Mouse (Mus musculus): ENCODE results near the gene Atp6v0d1. TPM values are rescaled to one million over a fixed set of nuclear protein-coding genes. Genes with fewer than 3 reads are reported as not detected.

Gene Atp6v0d1
- total and polyA plus RNA-seq, 3 experiments: 51.1 to 83.8 TPM; not detected in 1

DNA sequence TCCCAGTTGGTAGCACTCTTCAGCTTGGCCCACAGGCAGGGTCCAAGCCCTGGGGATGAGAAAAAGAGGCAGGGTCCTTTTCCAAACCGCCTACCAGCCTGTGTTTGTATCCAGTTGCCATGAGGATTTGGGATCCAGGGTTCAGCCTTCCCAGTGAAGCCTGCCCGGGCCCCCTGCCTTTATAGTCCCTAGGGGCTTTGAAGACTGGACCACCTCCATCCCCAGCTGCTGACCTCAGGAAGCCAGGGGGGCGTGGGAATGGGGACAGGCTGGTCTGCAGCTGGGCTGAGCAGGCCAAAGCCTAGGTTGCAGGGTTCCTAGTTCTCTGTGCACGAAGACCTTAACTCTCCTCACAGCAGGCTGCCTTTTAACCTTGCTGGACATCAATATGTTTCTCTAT lies 90.6 kb downstream of the Atp6v0d1 start:
- Histone ChIP-seq H3K36me3 (ENCODE audit: control insufficient read depth in 1 of 2, insufficient read depth in 2 of 2, low read length in 2 of 2) (no peaks in the 10 kb centered on the region), H3K27me3 (ENCODE audit: control insufficient read depth in 1 of 2, insufficient read depth in 2 of 2, low read length in 2 of 2) (no peaks in the 10 kb centered on the region), H3K4me1 (ENCODE audit: control insufficient read depth in 1 of 2, insufficient read depth in 2 of 2, low read length in 2 of 2) (no peaks in the 10 kb centered on the region), H3K79me2 (ENCODE audit: control insufficient read depth, insufficient read depth, low read length, poor library complexity) (no peaks in the 10 kb centered on the region), H3K4me3 (ENCODE audit: control insufficient read depth in 1 of 2, insufficient read depth in 1 of 2, low read depth in 2 of 2, low read length in 2 of 2) (no peak overlapping the region), H3K27ac (ENCODE audit: control insufficient read depth, low read depth, low read length) (no peak overlapping the region), H3K9me3 (replicated peaks; ENCODE audit: insufficient read depth, low read length) (no peaks in the 10 kb centered on the region), H3K9ac (ENCODE audit: control insufficient read depth, low read depth, low read length, poor library complexity, severe bottlenecking) (no peak overlapping the region)
- TF ChIP-seq CHD2 (IDR thresholded peaks at IDR 0.05; ENCODE audit: low read length): no peak
- DNase-seq (ENCODE audit: low read depth, low spot score): no peak

DNA sequence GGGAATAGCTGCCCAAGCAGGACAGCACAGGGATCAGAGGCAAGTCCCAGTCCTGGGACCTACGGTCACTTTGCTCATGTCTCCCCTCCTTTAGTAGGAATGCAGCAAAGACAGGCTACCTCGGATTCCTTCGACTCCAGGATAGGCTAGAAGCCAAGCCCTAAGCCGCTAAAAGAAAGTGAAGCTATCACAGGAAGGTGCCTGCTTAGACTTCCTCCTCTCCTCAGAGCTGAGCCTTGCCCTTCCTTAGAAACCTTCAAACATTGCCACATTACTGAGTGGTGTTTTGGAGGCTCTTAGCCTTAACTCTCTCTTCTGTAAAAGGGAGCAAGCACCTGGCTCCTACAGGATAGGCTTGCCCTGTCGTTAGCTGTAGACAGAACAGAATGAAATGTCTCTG lies 91.2 kb downstream of the Atp6v0d1 start:
- H3K9ac ChIP-seq (ENCODE audit: control insufficient read depth, low read depth, low read length, poor library complexity, severe bottlenecking): no peak overlapping the region
- H3K27ac ChIP-seq (ENCODE audit: control insufficient read depth, low read depth, low read length): no peak overlapping the region
- H3K9me3 ChIP-seq (replicated peaks; ENCODE audit: insufficient read depth, low read length): no peaks in the 10 kb centered on the region
- H3K79me2 ChIP-seq (ENCODE audit: control insufficient read depth, insufficient read depth, low read length, poor library complexity): no peaks in the 10 kb centered on the region
- H3K27me3 ChIP-seq (ENCODE audit: control insufficient read depth in 1 of 2, insufficient read depth in 2 of 2, low read length in 2 of 2): no peaks in the 10 kb centered on the region
- H3K4me3 ChIP-seq (ENCODE audit: control insufficient read depth in 1 of 2, insufficient read depth in 1 of 2, low read depth in 2 of 2, low read length in 2 of 2): no peak overlapping the region
- no peak for TF ChIP-seq SMC3 (IDR thresholded peaks at IDR 0.05; ENCODE audit: low read depth, low read length)
- no peak for TF ChIP-seq BHLHE40 (IDR thresholded peaks at IDR 0.05; ENCODE audit: borderline replicate concordance, low read depth, low read length)
- TF ChIP-seq JUND (IDR thresholded peaks at IDR 0.05; ENCODE audit: low read depth, low read length): no peak
- no peak for TF ChIP-seq TAL1 (IDR thresholded peaks at IDR 0.05; ENCODE audit: low read length)
- TF ChIP-seq NRF1 (IDR thresholded peaks at IDR 0.05; ENCODE audit: insufficient read depth, low read depth, low read length, poor library complexity, severe bottlenecking): no peak
- no peak for TF ChIP-seq ZMIZ1 (IDR thresholded peaks at IDR 0.05; ENCODE audit: low read depth, low read length)
- TF ChIP-seq ETS1 (IDR thresholded peaks at IDR 0.05; ENCODE audit: low read depth, low read length): no peak
- no peak for TF ChIP-seq POLR2AphosphoS5 (IDR thresholded peaks at IDR 0.05; ENCODE audit: borderline replicate concordance, low read depth, low read length)
- no peak for TF ChIP-seq KAT2A (conservative IDR thresholded peaks at IDR 0.05; ENCODE audit: low read depth, low read length)
- no peak for TF ChIP-seq RCOR1 (IDR thresholded peaks at IDR 0.05; ENCODE audit: low read depth, low read length)
- H3K36me3 ChIP-seq (ENCODE audit: control insufficient read depth in 1 of 2, insufficient read depth in 2 of 2, low read length in 2 of 2): no peaks in the 10 kb centered on the region
- DNase-seq (ENCODE audit: low read depth, low spot score): no peak
- H3K4me1 ChIP-seq (ENCODE audit: control insufficient read depth in 1 of 2, insufficient read depth in 2 of 2, low read length in 2 of 2): peaks cover 0 to 2% of the 10 kb centered on the region in 2 experiments; a peak in 1 of 4 replicates

Other genes with a start within 250 kb of the Atp6v0d1 start
- gene Lrrc29, start 239.8 kb downstream of the Atp6v0d1 start, total RNA-seq (2012; rRNA removed): 2.6 and 3.2 TPM in 2 replicates
- gene Lrrc29, start 239.8 kb downstream of the Atp6v0d1 start, polyA plus RNA-seq (2012; ENCODE audit: insufficient read depth in 1 of 2, insufficient read length in 2 of 2, low read depth in 1 of 2, low replicate concordance in 2 of 2, missing spikeins in 1 of 2): 1 to 10 TPM in 1 of 2 experiments, not detected in 1; 6.1 TPM
- gene Tmem208, start 239.7 kb downstream of the Atp6v0d1 start, total RNA-seq (2012; rRNA removed): 123 and 149 TPM in 2 replicates
- gene Tmem208, start 239.7 kb downstream of the Atp6v0d1 start, polyA plus RNA-seq (2012; ENCODE audit: insufficient read depth in 1 of 2, insufficient read length in 2 of 2, low read depth in 1 of 2, low replicate concordance in 2 of 2, missing spikeins in 1 of 2): 10 to 100 TPM in 1 of 2 experiments, not detected in 1; 94.5 TPM
- gene Fhod1, start 218.1 kb downstream of the Atp6v0d1 start, total RNA-seq (2012; rRNA removed): 2.5 and 2.8 TPM in 2 replicates
- gene Fhod1, start 218.1 kb downstream of the Atp6v0d1 start, polyA plus RNA-seq (2012; ENCODE audit: insufficient read depth in 1 of 2, insufficient read length in 2 of 2, low read depth in 1 of 2, low replicate concordance in 2 of 2, missing spikeins in 1 of 2): 10 to 100 TPM in 1 of 2 experiments, not detected in 1; 10.9 TPM
- 0.12 and 0.20 TPM in 2 replicates for gene Slc9a5, start 217.2 kb downstream of the Atp6v0d1 start, total RNA-seq (2012; rRNA removed)
- gene Slc9a5, start 217.2 kb downstream of the Atp6v0d1 start, polyA plus RNA-seq (2012; ENCODE audit: insufficient read depth in 1 of 2, insufficient read length in 2 of 2, low read depth in 1 of 2, low replicate concordance in 2 of 2, missing spikeins in 1 of 2): 1 to 10 TPM in 1 of 2 experiments, not detected in 1; 1.9 TPM
- gene Plekhg4, start 192.8 kb downstream of the Atp6v0d1 start, total RNA-seq (2012; rRNA removed): not detected in 2 replicates
- gene Plekhg4, start 192.8 kb downstream of the Atp6v0d1 start, polyA plus RNA-seq (2012; ENCODE audit: insufficient read depth in 1 of 2, insufficient read length in 2 of 2, low read depth in 1 of 2, low replicate concordance in 2 of 2, missing spikeins in 1 of 2): under 1 TPM in 1 of 2 experiments, not detected in 1; 0.10 TPM
- gene Kctd19, start 152.5 kb downstream of the Atp6v0d1 start, total RNA-seq (2012; rRNA removed): not detected in 2 replicates
- not detected for gene Kctd19, start 152.5 kb downstream of the Atp6v0d1 start, polyA plus RNA-seq (2012; ENCODE audit: insufficient read depth in 1 of 2, insufficient read length in 2 of 2, low read depth in 1 of 2, low replicate concordance in 2 of 2, missing spikeins in 1 of 2)
- gene Lrrc36, start 152.5 kb downstream of the Atp6v0d1 start, total RNA-seq (2012; rRNA removed): not detected in 2 replicates
- under 1 TPM in 1 of 2 experiments, not detected in 1; 0.06 TPM for gene Lrrc36, start 152.5 kb downstream of the Atp6v0d1 start, polyA plus RNA-seq (2012; ENCODE audit: insufficient read depth in 1 of 2, insufficient read length in 2 of 2, low read depth in 1 of 2, low replicate concordance in 2 of 2, missing spikeins in 1 of 2)
- gene Tppp3, start 94.5 kb downstream of the Atp6v0d1 start, total RNA-seq (2012; rRNA removed): 0.42 and 0.81 TPM in 2 replicates
- gene Tppp3, start 94.5 kb downstream of the Atp6v0d1 start, polyA plus RNA-seq (2012; ENCODE audit: insufficient read depth in 1 of 2, insufficient read length in 2 of 2, low read depth in 1 of 2, low replicate concordance in 2 of 2, missing spikeins in 1 of 2): 1 to 10 TPM in 1 of 2 experiments, not detected in 1; 1.7 TPM
- gene Zdhhc1, start 69.1 kb downstream of the Atp6v0d1 start, total RNA-seq (2012; rRNA removed): 4.7 and 4.9 TPM in 2 replicates
- gene Zdhhc1, start 69.1 kb downstream of the Atp6v0d1 start, polyA plus RNA-seq (2012; ENCODE audit: insufficient read depth in 1 of 2, insufficient read length in 2 of 2, low read depth in 1 of 2, low replicate concordance in 2 of 2, missing spikeins in 1 of 2): 10 to 100 TPM in 1 of 2 experiments, not detected in 1; 11.5 TPM
- gene Hsd11b2, start 47.3 kb downstream of the Atp6v0d1 start, total RNA-seq (2012; rRNA removed): 0.27 TPM in 1 of 2 replicates, not detected in the other
- gene Hsd11b2, start 47.3 kb downstream of the Atp6v0d1 start, polyA plus RNA-seq (2012; ENCODE audit: insufficient read depth in 1 of 2, insufficient read length in 2 of 2, low read depth in 1 of 2, low replicate concordance in 2 of 2, missing spikeins in 1 of 2): 1 to 10 TPM in 1 of 2 experiments, not detected in 1; 2.1 TPM
- 15.7 and 16.6 TPM in 2 replicates for gene Ripor1, start 39.2 kb upstream of the Atp6v0d1 start, total RNA-seq (2012; rRNA removed)
- 100 to 1,000 TPM in 1 of 2 experiments, not detected in 1; 120 TPM for gene Ripor1, start 39.2 kb upstream of the Atp6v0d1 start, polyA plus RNA-seq (2012; ENCODE audit: insufficient read depth in 1 of 2, insufficient read length in 2 of 2, low read depth in 1 of 2, low replicate concordance in 2 of 2, missing spikeins in 1 of 2)
- 36.4 and 40.7 TPM in 2 replicates for gene Ctcf, start 70.5 kb upstream of the Atp6v0d1 start, total RNA-seq (2012; rRNA removed)
- gene Ctcf, start 70.5 kb upstream of the Atp6v0d1 start, polyA plus RNA-seq (2012; ENCODE audit: insufficient read depth in 1 of 2, insufficient read length in 2 of 2, low read depth in 1 of 2, low replicate concordance in 2 of 2, missing spikeins in 1 of 2): 100 to 1,000 TPM in 1 of 2 experiments, 10 to 100 TPM in 1; 87.1 to 670 TPM
- gene Agrp, start 71.3 kb upstream of the Atp6v0d1 start, total RNA-seq (2012; rRNA removed): not detected in 2 replicates
- gene Agrp, start 71.3 kb upstream of the Atp6v0d1 start, polyA plus RNA-seq (2012; ENCODE audit: insufficient read depth in 1 of 2, insufficient read length in 2 of 2, low read depth in 1 of 2, low replicate concordance in 2 of 2, missing spikeins in 1 of 2): under 1 TPM in 1 of 2 experiments, not detected in 1; 0.63 TPM
- gene Carmil2, start 120.2 kb upstream of the Atp6v0d1 start, total RNA-seq (2012; rRNA removed): 7.9 and 9.5 TPM in 2 replicates
- 10 to 100 TPM in 1 of 2 experiments, not detected in 1; 62.7 TPM for gene Carmil2, start 120.2 kb upstream of the Atp6v0d1 start, polyA plus RNA-seq (2012; ENCODE audit: insufficient read depth in 1 of 2, insufficient read length in 2 of 2, low read depth in 1 of 2, low replicate concordance in 2 of 2, missing spikeins in 1 of 2)
- 7.5 and 9.3 TPM in 2 replicates for gene Acd, start 135.1 kb upstream of the Atp6v0d1 start, total RNA-seq (2012; rRNA removed)
- gene Acd, start 135.1 kb upstream of the Atp6v0d1 start, polyA plus RNA-seq (2012; ENCODE audit: insufficient read depth in 1 of 2, insufficient read length in 2 of 2, low read depth in 1 of 2, low replicate concordance in 2 of 2, missing spikeins in 1 of 2): 10 to 100 TPM in 1 of 2 experiments, not detected in 1; 53.9 TPM
- 12.3 and 13.7 TPM in 2 replicates for gene Pard6a, start 135.1 kb upstream of the Atp6v0d1 start, total RNA-seq (2012; rRNA removed)
- gene Pard6a, start 135.1 kb upstream of the Atp6v0d1 start, polyA plus RNA-seq (2012; ENCODE audit: insufficient read depth in 1 of 2, insufficient read length in 2 of 2, low read depth in 1 of 2, low replicate concordance in 2 of 2, missing spikeins in 1 of 2): 10 to 100 TPM in 1 of 2 experiments, not detected in 1; 20.5 TPM
- gene 4933405L10Rik, start 141.6 kb upstream of the Atp6v0d1 start, total RNA-seq (2012; rRNA removed): 0.13 and 0.23 TPM in 2 replicates
- gene 4933405L10Rik, start 141.6 kb upstream of the Atp6v0d1 start, polyA plus RNA-seq (2012; ENCODE audit: insufficient read depth in 1 of 2, insufficient read length in 2 of 2, low read depth in 1 of 2, low replicate concordance in 2 of 2, missing spikeins in 1 of 2): under 1 TPM in 1 of 2 experiments, not detected in 1; 0.42 TPM
- gene Enkd1, start 142.2 kb upstream of the Atp6v0d1 start, total RNA-seq (2012; rRNA removed): 22.0 TPM in 2 replicates
- gene Enkd1, start 142.2 kb upstream of the Atp6v0d1 start, polyA plus RNA-seq (2012; ENCODE audit: insufficient read depth in 1 of 2, insufficient read length in 2 of 2, low read depth in 1 of 2, low replicate concordance in 2 of 2, missing spikeins in 1 of 2): 10 to 100 TPM in 1 of 2 experiments, not detected in 1; 42.6 TPM
- 7.0 and 8.3 TPM in 2 replicates for gene Gfod2, start 192.6 kb upstream of the Atp6v0d1 start, total RNA-seq (2012; rRNA removed)
- gene Gfod2, start 192.6 kb upstream of the Atp6v0d1 start, polyA plus RNA-seq (2012; ENCODE audit: insufficient read depth in 1 of 2, insufficient read length in 2 of 2, low read depth in 1 of 2, low replicate concordance in 2 of 2, missing spikeins in 1 of 2): 1 to 10 TPM in 1 of 2 experiments, not detected in 1; 7.0 TPM

Data from MEL (cell line).